Mouse (Mus musculus) MEL (cell line): ENCODE measurements around the gene Rasl10a. TPM values are rescaled to one million over a fixed set of nuclear protein-coding genes. Genes with fewer than 3 reads are reported as not detected.

Source experiments
- DNase-seq: peaks from one replicate; pipeline ENCODE4 v3.0.0; 2011; ENCODE audit warnings: low read depth, low spot score
- H3K27ac ChIP-seq: 2 replicates; pipeline ENCODE4 v1.5.1; 2012; ENCODE audit warnings: low read depth, mild to moderate bottlenecking, control low read depth, low read length, moderate library complexity; ENCODE audit not compliant: control insufficient read depth
- H3K27me3 ChIP-seq, 2 experiments: fragments of 150-350 bp in 1 of 2; sonication (generic) in 1 of 2; 2 replicates each; pipeline ENCODE4 v1.6.1; 2012; ENCODE audit warnings: low read length in 2 of 2, mild to moderate bottlenecking in 2 of 2, improper control_type of control experiment in 1 of 2, moderate library complexity in 1 of 2; ENCODE audit not compliant: insufficient read depth in 2 of 2, control insufficient read depth in 1 of 2
- H3K36me3 ChIP-seq, 2 experiments: 2 replicates each; pipeline ENCODE4 v1.6.1; 2012 to 2014; ENCODE audit warnings: low read length in 2 of 2, improper control_type of control experiment in 1 of 2, inconsistent platforms in 1 of 2, mild to moderate bottlenecking in 1 of 2; ENCODE audit not compliant: insufficient read depth in 2 of 2, control insufficient read depth in 1 of 2
- H3K4me1 ChIP-seq, 2 experiments: fragments of 150-350 bp in 1 of 2; sonication (generic) in 1 of 2; 2 replicates each; pipeline ENCODE4 v1.6.1; 2012; ENCODE audit warnings: low read length in 2 of 2, improper control_type of control experiment in 1 of 2, mild to moderate bottlenecking in 1 of 2; ENCODE audit not compliant: insufficient read depth in 2 of 2, control insufficient read depth in 1 of 2
- H3K4me3 ChIP-seq, 2 experiments: fragments of 150-350 bp in 1 of 2; sonication (generic) in 1 of 2; 2 replicates each; pipeline ENCODE4 v1.5.1; 2012; ENCODE audit warnings: low read depth in 2 of 2, low read length in 2 of 2, mild to moderate bottlenecking in 2 of 2, moderate library complexity in 2 of 2, control low read depth in 1 of 2, improper control_type of control experiment in 1 of 2; ENCODE audit not compliant: control insufficient read depth in 1 of 2, insufficient read depth in 1 of 2
- H3K79me2 ChIP-seq: 2 replicates; pipeline ENCODE4 v1.6.1; 2012; ENCODE audit warnings: mild to moderate bottlenecking, low read length, moderate library complexity; ENCODE audit not compliant: control insufficient read depth, poor library complexity, insufficient read depth
- H3K9ac ChIP-seq: 2 replicates; pipeline ENCODE4 v1.6.1; 2012; ENCODE audit warnings: low read depth, mild to moderate bottlenecking, control low read depth, low read length, moderate library complexity; ENCODE audit not compliant: control insufficient read depth, poor library complexity, severe bottlenecking
- H3K9me3 ChIP-seq: fragments of 150-350 bp; sonication (generic); replicated peaks from 2 replicates; pipeline ENCODE4 v1.6.1; 2012; ENCODE audit warnings: mild to moderate bottlenecking, low read length, improper control_type of control experiment, moderate library complexity; ENCODE audit not compliant: insufficient read depth
- BHLHE40 ChIP-seq: IDR thresholded peaks from 2 replicates; pipeline ENCODE4 v1.6.1; 2012; ENCODE audit warnings: low read depth, mild to moderate bottlenecking, inconsistent platforms, low read length, improper control_type of control experiment, borderline replicate concordance
- CHD1 ChIP-seq: IDR thresholded peaks from 2 replicates; pipeline ENCODE4 v1.6.1; 2012; ENCODE audit warnings: low read depth, mild to moderate bottlenecking, inconsistent platforms, low read length, improper control_type of control experiment
- CHD2 ChIP-seq: IDR thresholded peaks from 2 replicates; pipeline ENCODE4 v1.6.1; 2011; ENCODE audit warnings: low read length, improper control_type of control experiment
- CTCF ChIP-seq, 3 experiments: IDR thresholded peaks in 2 of 3; conservative IDR thresholded peaks in 1 of 3; 2 replicates each; pipeline ENCODE4 v1.5.1; 2011 to 2012; ENCODE audit warnings: low read length in 3 of 3, low read depth in 2 of 3, mild to moderate bottlenecking in 2 of 3, improper control_type of control experiment in 1 of 3, inconsistent platforms in 1 of 3, mixed read lengths in 1 of 3, moderate library complexity in 1 of 3; ENCODE audit not compliant: control insufficient read depth in 1 of 3, insufficient read depth in 1 of 3, poor library complexity in 1 of 3, severe bottlenecking in 1 of 3
- E2F4 ChIP-seq: IDR thresholded peaks from 2 replicates; pipeline ENCODE4 v1.6.1; 2011; ENCODE audit warnings: low read depth, low read length, improper control_type of control experiment, borderline replicate concordance
- EP300 ChIP-seq, 2 experiments: IDR thresholded peaks; 2 replicates each; pipeline ENCODE4 v1.6.1; 2011; ENCODE audit warnings: improper control_type of control experiment in 2 of 2, low read length in 2 of 2, low read depth in 1 of 2, mild to moderate bottlenecking in 1 of 2
- GABPA ChIP-seq: IDR thresholded peaks from 2 replicates; pipeline ENCODE4 v1.6.1; 2012; ENCODE audit warnings: low read depth, mild to moderate bottlenecking, inconsistent platforms, low read length, improper control_type of control experiment, moderate library complexity
- JUND ChIP-seq: IDR thresholded peaks from 2 replicates; pipeline ENCODE4 v1.6.1; 2011; ENCODE audit warnings: low read depth, mild to moderate bottlenecking, improper control_type of control experiment, low read length
- MAX ChIP-seq: IDR thresholded peaks from 2 replicates; pipeline ENCODE4 v1.6.1; 2011; ENCODE audit warnings: low read length, improper control_type of control experiment
- MAZ ChIP-seq: IDR thresholded peaks from 2 replicates; pipeline ENCODE4 v1.6.1; 2012; ENCODE audit warnings: low read depth, mild to moderate bottlenecking, inconsistent platforms, low read length, improper control_type of control experiment
- MYB ChIP-seq: IDR thresholded peaks from 2 replicates; pipeline ENCODE4 v1.6.1; 2011; ENCODE audit warnings: mild to moderate bottlenecking, low read depth, low read length, improper control_type of control experiment
- MYC ChIP-seq: IDR thresholded peaks from 2 replicates; pipeline ENCODE4 v1.6.1; 2011; ENCODE audit warnings: low read depth, mild to moderate bottlenecking, low read length, improper control_type of control experiment, moderate library complexity
- POLR2AphosphoS5 ChIP-seq: IDR thresholded peaks from 2 replicates; pipeline ENCODE4 v1.6.1; 2012; ENCODE audit warnings: low read depth, borderline replicate concordance, mild to moderate bottlenecking, inconsistent platforms, low read length, moderate library complexity, mixed read lengths
- RCOR1 ChIP-seq: IDR thresholded peaks from 2 replicates; pipeline ENCODE4 v1.6.1; 2012; ENCODE audit warnings: low read depth, mild to moderate bottlenecking, inconsistent platforms, low read length, improper control_type of control experiment
- SMC3 ChIP-seq: IDR thresholded peaks from 2 replicates; pipeline ENCODE4 v1.6.1; 2011; ENCODE audit warnings: low read depth, low read length, improper control_type of control experiment
- TAL1 ChIP-seq: IDR thresholded peaks from 2 replicates; pipeline ENCODE4 v1.6.1; 2012; ENCODE audit warnings: mild to moderate bottlenecking, inconsistent platforms, low read length, moderate library complexity, mixed read lengths
- TCF12 ChIP-seq: IDR thresholded peaks from 2 replicates; pipeline ENCODE4 v1.6.1; 2014; ENCODE audit warnings: low read depth, mild to moderate bottlenecking, inconsistent platforms, low read length, improper control_type of control experiment, moderate library complexity
- UBTF ChIP-seq: IDR thresholded peaks from 2 replicates; pipeline ENCODE4 v1.6.1; 2012; ENCODE audit warnings: low read depth, mild to moderate bottlenecking, inconsistent platforms, low read length, improper control_type of control experiment, moderate library complexity, borderline replicate concordance; ENCODE audit not compliant: insufficient read depth
- USF1 ChIP-seq: IDR thresholded peaks from 2 replicates; pipeline ENCODE4 v1.6.1; 2014; ENCODE audit warnings: low read depth, mild to moderate bottlenecking, inconsistent platforms, low read length, improper control_type of control experiment, moderate library complexity
- ZC3H11A ChIP-seq: IDR thresholded peaks from 2 replicates; pipeline ENCODE4 v1.6.1; 2012; ENCODE audit warnings: low read depth, mild to moderate bottlenecking, inconsistent platforms, low read length, improper control_type of control experiment
- ZKSCAN1 ChIP-seq: IDR thresholded peaks from 2 replicates; pipeline ENCODE4 v1.6.1; 2012; ENCODE audit warnings: low read depth, mild to moderate bottlenecking, inconsistent platforms, low read length, improper control_type of control experiment, moderate library complexity
- ZMIZ1 ChIP-seq: IDR thresholded peaks from 2 replicates; pipeline ENCODE4 v1.6.1; 2012; ENCODE audit warnings: low read depth, mild to moderate bottlenecking, inconsistent platforms, low read length, improper control_type of control experiment, moderate library complexity
- polyA plus RNA-seq, 2 experiments: library from polyadenylated mRNA; stranded (reverse) in 1 of 2; unstranded in 1 of 2; fragments of >175 nt in 1 of 2; fragments of >200 nt in 1 of 2; gene quantifications; 2 replicates each; pipeline versions ENCODE4 v1.2.1 to v1.2.4; 2012; ENCODE audit warnings: low replicate concordance in 2 of 2, low read depth in 1 of 2; ENCODE audit not compliant: insufficient read length in 2 of 2, insufficient read depth in 1 of 2, missing spikeins in 1 of 2
- total RNA-seq: library from RNA; depleted of rRNA; stranded (reverse); fragments of 300-350 nt; gene quantifications from 2 replicates; pipeline ENCODE4 v1.2.3, GENCODE M21; 2012

Rasl10a gene
- total and polyA plus RNA-seq, 3 experiments = 0.23 to 1.3 TPM; not detected in 1

DNA sequence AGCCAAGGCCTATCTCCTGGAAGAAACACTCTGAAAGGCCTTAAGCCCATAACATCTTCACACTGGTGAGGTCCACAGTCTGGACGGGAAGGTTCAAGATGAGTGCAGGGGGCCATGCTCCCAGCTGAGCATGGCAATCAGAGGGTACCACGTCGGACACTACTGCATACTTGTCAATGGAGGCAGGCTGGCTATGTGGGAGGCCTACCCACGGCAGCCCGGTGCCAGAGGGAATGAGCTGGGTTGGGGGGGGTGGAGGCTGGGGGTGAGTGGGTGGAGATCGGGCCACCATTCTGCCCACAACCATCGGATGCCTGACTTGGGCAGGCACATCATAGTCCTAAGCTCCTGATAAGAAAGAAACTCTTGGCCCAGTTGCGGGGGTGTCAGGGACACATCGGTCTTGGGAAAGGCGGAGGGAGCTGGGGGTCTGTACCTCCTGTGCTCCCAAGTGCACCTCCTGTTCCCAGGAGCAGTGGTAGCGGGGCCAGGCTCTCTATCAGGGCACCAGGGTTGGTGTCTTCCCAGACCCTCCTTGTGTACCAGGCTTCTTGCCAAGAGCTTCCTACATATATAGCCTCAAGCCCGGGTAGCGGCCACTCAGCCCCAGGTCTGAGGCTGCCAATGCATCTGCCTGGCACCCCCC is 5.1 kb downstream of the Rasl10a start:
- Histone ChIP-seq H3K9ac (no peak overlapping the region), H3K27ac (no peak overlapping the region), H3K27me3 (peaks cover 4 to 7% of the 10 kb centered on the region in 2 experiments), H3K36me3 (peaks cover 0 to 12% of the 10 kb centered on the region in 2 experiments; a peak in 3 of 4 replicates), H3K4me3 (no peak overlapping the region), H3K4me1 (peaks cover 0 to 21% of the 10 kb centered on the region in 2 experiments; a peak in 3 of 4 replicates), H3K79me2 (peaks cover 6% of the 10 kb centered on the region), H3K9me3 (no peaks in the 10 kb centered on the region)
- no peak for DNase-seq
- TF ChIP-seq USF1 (no peak), BHLHE40 (no peak), MAX (no peak), CTCF (IDR thresholded peaks at IDR 0.05 in 2 of 3, conservative IDR thresholded peaks at IDR 0.05 in 1 of 3; ENCODE audit: control insufficient read depth in 1 of 3, insufficient read depth in 1 of 3, low read depth in 2 of 3, low read length in 3 of 3, poor library complexity in 1 of 3, severe bottlenecking in 1 of 3) (no peak), UBTF (no peak)

DNA sequence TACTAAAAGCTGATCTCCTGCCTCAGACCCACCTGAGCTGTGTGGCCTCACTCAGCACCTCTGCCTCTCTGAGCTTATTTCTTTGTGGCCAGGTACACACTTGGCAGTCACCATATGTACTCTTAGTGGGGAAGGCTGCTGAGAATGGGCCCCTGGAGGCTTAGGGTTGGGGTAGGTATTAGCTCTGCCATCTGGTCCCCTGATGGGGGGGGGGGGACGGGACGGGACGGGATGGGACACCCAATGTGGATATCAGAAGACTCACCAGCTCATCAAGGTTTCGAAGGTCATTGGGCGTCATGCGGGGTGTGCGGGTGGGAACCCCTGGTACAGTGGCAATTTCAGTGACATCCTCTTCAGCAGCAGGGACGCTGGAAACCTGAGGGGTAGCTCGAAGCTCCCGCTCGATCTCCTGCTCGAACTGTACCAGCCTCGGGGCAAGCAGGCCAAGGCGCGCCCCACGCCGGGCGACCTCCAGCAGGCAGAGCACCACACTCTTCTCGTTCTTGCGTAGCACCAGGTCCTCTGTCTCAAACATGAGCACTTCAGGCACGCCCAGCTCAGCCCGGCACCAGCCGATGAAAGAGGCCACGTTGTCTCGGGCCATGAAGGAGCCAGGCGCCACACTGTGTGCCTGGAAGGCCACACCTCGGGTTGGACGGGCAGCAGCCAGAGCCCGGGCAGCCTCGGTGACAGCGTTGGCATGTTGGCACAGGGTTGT is 5.8 kb downstream of the Rasl10a start:
- Histone ChIP-seq H3K36me3 (peaks cover 0 to 19% of the 10 kb centered on the region in 2 experiments; a peak in 3 of 4 replicates), H3K27me3 (peaks cover 0 to 2% of the 10 kb centered on the region in 2 experiments; a peak in 2 of 4 replicates), H3K4me3 (peak overlapping the region in 1 of 2 experiments; percentile 72; a peak in 2 of 4 replicates), H3K9me3 (no peaks in the 10 kb centered on the region), H3K9ac (peak overlapping the region; percentile 77; the same call in 1 of the 2 replicates)
- TF ChIP-seq CHD2 (no peak), ZMIZ1 (no peak), MYB (no peak), MYC (no peak), POLR2AphosphoS5 (no peak), JUND (no peak), TAL1 (no peak), USF1 (no peak), TCF12 (no peak), MAZ (no peak), EP300 (IDR thresholded peaks at IDR 0.05; ENCODE audit: low read depth in 1 of 2, low read length in 2 of 2) (no peak), GABPA (no peak), MAX (no peak), CHD1 (no peak), E2F4 (no peak), SMC3 (no peak), ZC3H11A (no peak), ZKSCAN1 (no peak), RCOR1 (no peak), CTCF (IDR thresholded peaks at IDR 0.05 in 2 of 3, conservative IDR thresholded peaks at IDR 0.05 in 1 of 3; ENCODE audit: control insufficient read depth in 1 of 3, insufficient read depth in 1 of 3, low read depth in 2 of 3, low read length in 3 of 3, poor library complexity in 1 of 3, severe bottlenecking in 1 of 3) (no peak)
- TF ChIP-seq, all 39 proteins: peak for 0
- H3K27ac ChIP-seq = no peak overlapping the region
- H3K4me1 ChIP-seq = peaks cover 4 to 27% of the 10 kb centered on the region in 2 experiments
- peaks cover 6% of the 10 kb centered on the region for H3K79me2 ChIP-seq
- no peak for DNase-seq
